In genomic region chr6:54698691-54699476, GRCm38 (mm10) we compare ENCODE assay signal across 8 mouse cellular contexts. TPM values are rescaled to one million over a fixed set of nuclear protein-coding genes. Genes with fewer than 3 reads are reported as not detected.
DNase-seq lines count a peak whose midpoint lies in the region; ATAC-seq and TF ChIP-seq lines count a peak whose summit lies in the region.

No protein-coding gene starts in this region.

- peak overlapping the region; percentile 53 for H3K4me2 ChIP-seq in forebrain, embryonic 15.5 days (replicated peaks)

- peaks cover 31% of the 10 kb centered on the region for H3K4me1 ChIP-seq in forebrain, embryonic 15.5 days

- no peaks in the 10 kb centered on the region for H3K27me3 ChIP-seq in forebrain, embryonic 15.5 days

- TF ChIP-seq CTCF in layer of hippocampus, adult 2 months (conservative IDR thresholded peaks at IDR 0.05), result no peak

- H3K4me3 ChIP-seq in layer of hippocampus, adult 2 months, result peak overlapping the region; percentile 58
- peak overlapping the region; percentile 34 for H3K4me3 ChIP-seq in forebrain, embryonic 15.5 days

- H3K9me3 ChIP-seq in forebrain, embryonic 15.5 days, result no peaks in the 10 kb centered on the region

- peak; percentile 24; the same call in 1 of the 2 replicates for ATAC-seq in forebrain, embryonic 15.5 days (replicated peaks)
- peak; percentile 31 for ATAC-seq in megakaryocyte, adult 5-6 weeks (ENCODE audit: poor library complexity, severe bottlenecking)

- H3K9ac ChIP-seq in forebrain, embryonic 15.5 days (replicated peaks), result peak overlapping the region; percentile 40

- DNase-seq in layer of hippocampus, adult 2 months (ENCODE audit: low spot score in 2 of 2), result no peak
- no peak for DNase-seq in layer of hippocampus, postnatal 25 days (ENCODE audit: extremely low spot score in 1 of 2, low spot score in 1 of 2)
- peak; percentile 24 for DNase-seq in NIH3T3 (ENCODE audit: low read depth)
- DNase-seq in kidney, adult 8-10 months, result peak; percentile 87 to 88
- DNase-seq in testis, postnatal 14 days (ENCODE audit: low spot score), result peak; percentile 36
- DNase-seq in yolk sac, embryonic 10.5 days (ENCODE audit: low spot score), result no peak

- 8% methylated on average over 24 of the region's 24 CpGs for WGBS in forebrain, embryonic 15.5 days

- H3K36me3 ChIP-seq in forebrain, embryonic 15.5 days, result peaks cover 20% of the 10 kb centered on the region; the same call in 1 of the 2 replicates

- H3K27ac ChIP-seq in layer of hippocampus, adult 2 months, result peak overlapping the region; percentile 90
- no peak overlapping the region for H3K27ac ChIP-seq in forebrain, embryonic 15.5 days (replicated peaks)

RNA-seq across cellular contexts. Expression of gene Mturn, which starts 17.5 kb away (rescaled TPM):
- total RNA-seq in layer of hippocampus, adult 2 months (2021), result 100 to 1,000 TPM; 147 to 151 TPM
- 100 to 1,000 TPM; 135 to 145 TPM for total RNA-seq in layer of hippocampus, postnatal 25 days (2021)
- polyA plus RNA-seq in forebrain, embryonic 15.5 days (2015; fragmentation: Nextera tagmentation; extraction: Ambion mirVana), result 121 and 129 TPM in 2 replicates
- 0.22 and 0.59 TPM in 2 replicates for total RNA-seq in megakaryocyte, adult 5-6 weeks (2015)
- total RNA-seq in megakaryocyte, adult 5-6 weeks (2017), result 0.37 and 2.4 TPM in 2 replicates

Comparison
In these comparisons a context has a peak if more than half of its experiments do, and no peak if none do; other contexts are left out.
1. DNase-seq: peak in NIH3T3 (single experiment), kidney, adult 8-10 months (2 of 2) and testis, postnatal 14 days (single experiment); none in layer of hippocampus, adult 2 months (0 of 2), layer of hippocampus, postnatal 25 days (0 of 2) and yolk sac, embryonic 10.5 days (single experiment).
2. RNA of gene Mturn, which starts 17.5 kb away (total RNA-seq): 147 to 151 TPM in layer of hippocampus, adult 2 months and 135 to 145 TPM in layer of hippocampus, postnatal 25 days; 0.22 to 2.4 TPM in megakaryocyte, adult 5-6 weeks; every median in the first group is over 10 times any median in the second.